Mouse (Mus musculus) 3134 (cell line): Measurements from ENCODE around the gene Henmt1.

Experiments used
- DNase-seq: peaks from one replicate; pipeline ENCODE4 v3.0.0-alpha.2; 2011; ENCODE audit warnings: low spot score; ENCODE audit not compliant: insufficient read length; ENCODE audit errors: extremely low read depth

Gene Henmt1

DNA sequence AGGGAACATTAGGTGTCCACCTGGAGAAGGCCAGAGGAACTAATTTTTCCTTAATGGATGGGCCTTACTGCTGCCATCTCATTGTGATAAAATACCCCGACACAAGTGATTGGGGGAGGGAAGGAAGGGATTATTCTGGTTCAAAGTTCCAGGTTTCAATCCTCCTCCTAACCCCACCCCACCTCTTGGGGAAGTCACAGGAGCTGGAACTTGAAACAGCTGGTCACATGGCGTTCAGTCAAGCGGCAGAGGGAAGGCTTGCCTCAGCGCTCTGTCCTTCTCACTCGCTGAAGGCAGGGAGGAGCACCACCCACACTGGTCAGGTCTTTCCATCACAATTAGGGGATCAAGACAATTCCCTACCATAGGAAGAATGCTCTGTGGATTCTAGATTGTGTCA lies 982 bp upstream of the Henmt1 start:
- DNase-seq: no peak

DNA sequence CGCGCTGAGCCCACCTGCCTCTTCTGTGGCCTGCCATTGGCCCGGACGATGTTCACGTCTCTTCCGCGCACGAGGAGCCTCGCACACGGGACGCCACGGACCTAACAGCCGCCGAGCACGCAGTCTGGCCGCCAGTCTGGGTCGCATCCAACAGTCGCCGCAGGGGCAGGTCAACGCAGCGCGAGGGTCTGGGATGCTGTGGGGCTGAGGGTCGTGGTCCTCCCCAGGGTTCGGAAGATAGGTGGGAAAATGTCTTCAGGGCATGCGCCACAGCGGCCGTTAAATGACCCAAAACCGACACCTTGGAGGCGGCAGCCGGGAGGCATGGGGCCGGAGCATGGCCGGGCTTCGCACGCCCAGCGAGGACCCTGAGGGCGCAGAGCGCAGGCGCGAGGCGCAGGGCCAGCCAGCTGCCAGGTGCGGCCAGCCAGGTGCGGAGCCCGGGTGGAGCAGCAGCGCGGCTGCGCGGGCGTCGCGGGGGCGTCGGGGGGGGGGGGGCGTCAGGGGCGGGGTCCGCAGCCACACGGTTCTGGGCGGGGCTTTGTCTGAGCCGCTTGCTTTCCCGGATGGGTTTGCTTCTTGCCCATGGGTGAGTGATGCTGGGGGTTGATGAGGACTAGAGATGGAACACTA lies 444 bp downstream of the Henmt1 start, which contains the start of gene Gm9857:
Gene Gm9857, minus strand, starts transcription at position 445 of the 633 bp plus-strand sequence.
- no peak for DNase-seq

DNA sequence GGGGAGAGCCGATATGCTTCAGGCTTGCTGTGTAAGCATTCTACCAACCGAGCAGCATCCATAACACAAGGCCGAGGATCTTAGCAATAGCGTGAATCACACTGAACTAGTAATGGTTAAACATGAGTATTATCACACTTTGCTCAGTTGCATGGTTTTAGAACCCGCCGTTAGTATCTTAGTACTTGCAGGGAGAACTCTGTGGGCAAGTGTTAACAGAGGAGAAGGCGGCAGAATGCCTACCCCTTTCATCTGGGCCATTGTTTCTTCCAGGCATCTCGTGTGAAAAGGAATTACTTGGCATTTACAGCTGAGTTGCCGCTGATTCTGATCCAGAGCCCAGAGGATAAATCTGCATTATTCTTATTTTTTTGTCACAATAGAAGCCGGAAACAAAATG lies 1.3 kb downstream of the Henmt1 start:
- DNase-seq: no peak

DNA sequence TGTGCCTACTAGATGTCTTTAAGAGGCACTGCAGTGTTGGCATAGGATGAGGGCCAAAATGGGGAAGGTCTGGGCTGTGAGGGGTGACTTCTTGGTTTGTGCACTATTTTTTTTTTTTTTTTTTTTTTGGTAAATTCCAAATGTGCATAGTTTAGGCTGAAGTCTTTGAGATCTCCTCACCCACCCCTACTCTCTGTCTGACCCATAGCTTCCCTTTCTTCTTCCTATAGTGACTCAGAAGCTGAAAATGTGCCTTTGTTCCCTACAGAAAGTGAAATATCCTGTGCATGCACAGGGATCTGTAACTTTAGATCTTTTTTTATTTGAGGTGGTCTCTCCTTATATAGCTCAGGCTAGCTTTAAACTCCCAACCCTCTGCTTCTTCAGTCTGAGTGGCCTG lies 18.3 kb downstream of the Henmt1 start:
- DNase-seq: no peak

DNA sequence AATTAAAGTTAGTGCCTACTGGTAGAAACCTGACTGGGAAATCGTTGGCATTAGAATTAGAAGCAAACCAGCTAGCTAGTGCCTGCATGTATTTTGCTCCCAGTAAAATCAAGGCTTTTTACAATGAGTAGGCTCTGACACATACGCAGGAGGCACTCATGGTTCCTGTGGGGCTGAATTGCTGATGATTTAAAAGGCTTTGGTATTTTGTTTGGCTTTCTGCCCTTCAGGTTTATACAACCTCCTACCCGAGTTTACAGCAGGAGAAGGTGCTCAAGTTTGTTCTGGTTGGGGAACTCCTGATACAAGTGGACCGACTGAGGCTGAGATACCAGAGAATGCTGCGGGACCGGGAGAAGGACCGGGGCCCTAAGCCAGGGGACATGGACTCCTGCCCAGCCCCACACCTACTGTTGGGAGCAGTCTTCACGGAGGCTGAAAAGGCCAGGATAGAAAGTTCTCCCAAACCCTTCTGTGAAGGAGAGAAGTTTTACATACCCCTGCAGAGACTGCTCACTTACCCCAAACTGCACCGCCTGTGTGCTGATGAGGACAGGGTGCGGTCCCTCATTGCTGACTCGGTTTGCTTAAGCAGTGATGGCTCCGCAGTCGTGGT lies 20.1 kb downstream of the Henmt1 start:
- DNase-seq: peak; percentile 30

DNA sequence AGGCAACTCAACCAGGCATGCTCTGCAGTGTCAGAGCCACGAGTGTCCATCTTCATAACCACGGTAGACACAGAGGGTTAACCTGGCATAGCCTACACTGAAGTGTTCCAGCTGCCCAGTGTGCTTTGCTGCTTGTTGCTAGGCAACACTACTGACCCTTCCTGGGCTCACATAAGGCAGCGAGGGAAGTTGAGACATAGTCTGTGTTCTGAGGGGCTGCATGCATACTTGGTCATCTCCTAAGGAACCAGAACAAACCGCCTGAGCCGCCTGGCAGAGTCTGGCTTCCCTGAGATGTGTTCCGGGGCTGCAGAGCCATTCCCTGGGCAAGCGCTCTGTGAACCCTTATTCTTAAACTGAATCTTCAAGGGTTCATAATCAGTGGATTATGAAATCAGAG lies 21.6 kb downstream of the Henmt1 start:
- no peak for DNase-seq

DNA sequence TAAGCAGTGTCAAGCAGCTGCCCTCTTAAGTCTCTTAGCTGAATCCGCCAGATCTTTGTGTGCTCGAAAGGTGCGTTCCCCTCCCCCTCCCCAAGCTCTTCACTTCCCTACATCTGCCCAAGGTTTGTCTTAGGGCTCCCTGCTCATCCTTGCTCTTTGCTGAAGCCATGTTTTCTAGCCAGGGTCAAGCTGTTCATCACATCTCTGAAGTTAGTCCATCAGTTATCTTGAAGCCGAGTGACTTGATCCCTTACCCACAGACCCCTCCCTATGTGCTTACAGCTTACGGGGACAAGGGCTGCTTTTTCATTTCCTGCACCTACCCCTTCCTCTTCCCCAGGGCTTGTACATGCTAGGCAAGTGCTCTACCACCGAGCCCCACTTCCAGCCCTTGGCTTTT lies 22.0 kb downstream of the Henmt1 start:
- no peak for DNase-seq

DNA sequence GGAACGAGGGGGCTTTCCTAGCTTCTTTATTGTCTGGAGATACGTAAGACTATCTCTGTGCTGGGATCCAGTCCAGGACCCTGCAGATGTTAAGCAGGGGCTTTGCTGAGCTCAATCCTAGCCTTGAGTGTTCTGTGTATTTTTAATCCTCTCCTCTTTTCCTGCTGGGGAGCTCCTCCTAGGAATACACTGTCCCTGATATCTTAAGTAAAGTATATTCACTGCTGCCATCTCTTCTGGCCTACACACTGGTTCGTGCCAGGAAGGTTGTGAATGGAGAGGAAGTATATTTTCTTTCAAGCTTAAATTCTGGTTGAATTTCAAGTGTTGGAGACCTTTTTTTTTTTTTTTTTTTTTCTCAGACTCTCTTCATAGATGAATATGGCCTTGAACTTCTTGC lies 23.6 kb downstream of the Henmt1 start:
- DNase-seq: no peak

DNA sequence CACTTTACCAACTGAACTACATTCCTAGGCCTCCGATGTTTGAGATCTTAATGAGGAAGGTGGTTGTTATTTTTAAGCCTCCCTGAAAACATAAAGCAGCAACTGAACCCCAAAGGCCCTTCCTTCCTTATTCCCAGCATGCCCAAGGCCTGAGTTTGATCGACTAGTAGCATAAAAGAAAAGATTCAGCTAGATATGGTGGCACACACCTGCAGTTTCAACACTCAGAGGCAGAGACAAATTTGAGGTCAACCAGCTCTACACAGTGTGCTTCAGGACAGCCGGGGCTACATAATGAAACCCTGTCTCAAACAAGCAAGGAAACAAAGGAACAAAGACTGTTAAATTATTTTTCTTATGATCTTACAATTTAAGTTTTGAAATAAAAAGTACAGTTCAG lies 24.1 kb downstream of the Henmt1 start:
- no peak for DNase-seq

DNA sequence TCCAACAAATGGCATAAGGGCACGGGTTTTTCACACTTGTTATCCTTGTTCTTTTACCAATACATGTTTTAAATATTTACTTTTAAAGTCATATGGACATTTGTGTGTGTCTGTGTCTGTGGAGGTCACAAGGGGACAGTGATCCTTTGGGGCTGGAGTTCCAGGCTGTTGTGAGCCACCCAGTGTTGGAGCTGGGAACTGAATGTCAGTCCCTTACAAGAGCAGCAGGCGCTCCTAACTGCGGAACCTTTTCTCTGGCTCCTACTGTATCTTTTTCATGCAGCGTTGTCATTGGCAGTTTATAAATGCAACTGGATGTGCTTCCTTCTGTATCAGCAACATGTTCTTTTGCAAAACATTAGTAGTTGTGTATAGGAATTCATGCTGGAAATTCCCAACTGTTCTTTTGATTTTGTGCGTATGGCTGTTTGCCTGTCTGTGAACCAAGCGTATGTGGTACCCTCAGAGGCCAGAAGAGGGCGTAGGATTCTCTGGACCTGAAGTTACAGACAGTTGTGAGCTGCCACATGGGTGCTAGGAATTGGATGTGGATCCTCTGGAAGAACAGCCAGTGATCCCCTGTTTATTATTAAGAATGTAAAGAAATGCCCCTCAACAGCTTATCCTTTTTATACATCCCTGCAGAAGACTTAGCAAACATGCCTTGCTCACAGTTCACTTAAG lies 24.8 kb downstream of the Henmt1 start:
- DNase-seq: no peak

DNA sequence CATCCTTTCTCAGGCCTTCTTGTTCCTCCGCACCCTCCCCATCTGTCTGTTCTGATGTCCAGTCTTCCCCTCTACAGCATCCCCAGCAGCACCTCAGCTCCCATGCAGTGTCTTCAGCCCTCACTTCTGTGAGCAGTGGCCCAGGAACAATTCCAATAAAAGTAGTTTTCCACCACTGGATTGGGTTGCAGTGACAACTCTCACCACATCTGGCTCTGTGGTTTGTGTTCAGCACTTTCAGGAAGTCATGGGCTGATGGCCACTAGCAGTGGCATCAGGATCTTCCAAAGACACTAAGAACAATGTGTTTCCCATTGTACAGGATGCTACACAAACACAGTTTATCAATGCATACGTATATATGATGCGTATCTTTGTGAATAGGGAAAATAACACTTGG lies 26.4 kb downstream of the Henmt1 start:
- no peak for DNase-seq

DNA sequence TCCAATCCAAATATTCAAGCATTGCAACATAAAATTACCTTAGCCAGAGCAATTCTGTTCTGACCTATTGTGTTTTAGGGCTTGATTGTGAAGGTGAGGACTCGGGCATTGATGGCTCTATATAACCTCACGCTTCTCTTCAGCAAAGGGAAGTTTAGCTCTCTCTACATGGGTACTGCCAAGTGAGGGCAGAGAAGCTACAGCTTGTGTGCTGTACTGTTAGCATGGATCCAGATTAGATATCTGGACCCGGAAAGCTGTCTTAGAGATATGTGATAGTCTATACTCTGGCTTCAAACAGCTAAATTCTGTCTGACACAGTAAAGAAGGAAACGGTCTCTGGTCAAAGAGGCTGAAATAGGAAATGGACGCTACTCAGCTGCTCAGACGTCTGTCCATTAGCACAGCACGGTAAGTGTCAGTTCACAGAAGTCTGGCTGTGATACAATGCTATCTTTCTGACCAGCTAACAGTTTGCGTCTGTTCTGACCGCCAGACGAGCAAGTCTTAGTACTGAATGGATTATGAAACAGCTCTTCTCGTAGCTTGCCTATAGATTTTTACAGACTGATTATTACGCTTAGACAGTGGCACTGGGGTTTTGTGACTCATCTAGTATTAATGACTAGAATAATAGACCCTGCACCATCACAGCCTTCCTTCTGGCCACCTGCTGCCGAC lies 34.4 kb downstream of the Henmt1 start:
- no peak for DNase-seq

DNA sequence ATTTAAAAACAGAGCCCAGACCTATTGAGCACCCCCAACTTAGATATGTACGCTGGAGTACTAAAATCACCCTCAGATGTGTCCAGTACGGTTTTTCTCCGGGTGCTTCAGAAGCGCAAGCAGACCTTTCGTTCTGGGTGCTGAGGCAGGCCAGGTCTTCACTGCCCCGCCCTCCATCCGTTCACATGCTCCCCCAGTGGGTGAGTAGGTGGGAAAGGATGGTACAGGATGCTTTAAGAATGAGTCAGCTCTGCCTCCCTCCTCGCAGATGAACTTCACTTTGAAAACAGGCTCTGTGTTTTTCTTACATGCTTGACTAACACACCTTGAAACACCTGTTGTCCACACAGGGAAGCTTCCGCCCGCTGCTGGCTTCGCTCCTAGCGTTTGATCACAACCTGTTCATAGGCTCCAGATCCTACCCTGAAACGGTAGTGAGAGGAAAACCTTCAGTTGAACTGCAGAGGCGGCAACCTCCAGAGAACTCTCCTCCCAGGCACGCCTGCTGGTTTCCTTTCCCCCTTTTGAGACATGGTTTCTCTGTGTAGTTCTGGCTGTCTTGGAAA lies 35.3 kb downstream of the Henmt1 start:
- no peak for DNase-seq

DNA sequence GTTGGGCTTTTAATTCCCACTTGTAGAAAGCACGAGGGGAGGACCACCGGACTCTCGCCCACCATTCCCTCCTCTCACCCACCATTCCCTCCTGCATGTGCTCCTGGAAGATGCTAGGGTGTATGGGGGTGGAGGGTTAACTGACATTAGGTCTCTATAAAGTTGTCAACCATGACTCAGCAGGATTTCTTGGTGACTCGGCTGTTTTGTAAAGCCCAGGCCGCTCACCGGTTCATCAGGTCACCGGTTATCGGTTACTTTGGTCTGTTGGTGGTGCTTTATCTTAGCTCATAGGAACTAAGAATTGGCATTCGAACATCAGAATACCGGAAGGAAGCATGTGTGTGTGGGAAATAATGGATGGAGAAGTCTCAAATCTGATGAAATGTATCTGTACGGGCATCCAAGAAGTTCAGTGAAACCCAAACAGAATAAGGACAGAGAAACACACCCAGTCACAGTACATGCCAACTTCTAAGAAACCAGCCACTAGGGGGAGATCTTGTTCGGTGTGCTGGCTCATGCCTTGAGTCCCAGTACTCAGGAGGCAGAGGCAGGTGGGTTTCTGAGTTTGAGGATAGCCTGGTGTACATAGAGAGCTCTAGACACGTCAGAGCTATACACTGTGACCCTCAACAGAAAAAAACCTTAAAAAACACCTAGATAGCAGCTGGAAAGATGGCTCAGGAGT lies 37.8 kb downstream of the Henmt1 start:
- no peak for DNase-seq

DNA sequence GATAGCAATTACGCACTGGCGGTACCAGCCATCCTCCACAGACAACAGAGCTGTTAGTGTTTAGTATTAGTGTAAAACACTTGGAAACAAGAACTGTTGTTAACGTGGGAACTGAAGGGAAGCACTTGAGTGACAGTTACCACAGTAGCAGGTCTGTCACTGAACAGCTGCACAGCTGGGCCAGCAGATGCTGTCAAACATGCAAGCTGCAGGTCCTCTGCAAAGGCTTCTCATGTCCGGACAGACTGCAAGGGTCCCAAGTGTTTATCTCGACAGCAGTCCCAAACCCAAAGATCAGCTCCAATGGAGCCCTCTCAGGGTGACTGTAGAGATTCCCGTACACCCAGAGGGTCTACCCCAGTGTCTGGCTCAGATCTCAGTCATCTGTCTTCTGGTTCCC lies 42.3 kb downstream of the Henmt1 start:
- no peak for DNase-seq

DNA sequence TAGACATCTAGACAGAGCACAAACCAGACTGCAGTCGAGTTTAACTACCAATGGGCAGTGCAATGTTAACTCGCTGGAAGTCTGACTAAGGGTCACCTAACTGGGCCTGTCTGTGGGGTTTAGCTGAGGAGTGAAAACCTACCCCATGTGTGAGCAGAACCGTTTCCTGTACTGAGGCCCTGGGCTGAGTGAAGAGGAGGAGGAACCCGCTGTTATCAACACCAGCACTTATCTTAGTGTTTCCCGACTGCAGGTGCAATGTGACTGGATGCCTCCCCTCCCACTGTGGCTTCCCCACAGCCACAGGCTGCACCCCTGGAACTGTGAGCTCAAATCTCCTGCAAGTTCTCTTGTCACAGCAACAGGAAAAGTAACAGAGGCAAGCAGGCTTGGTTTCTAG lies 44.3 kb downstream of the Henmt1 start:
- no peak for DNase-seq

DNA sequence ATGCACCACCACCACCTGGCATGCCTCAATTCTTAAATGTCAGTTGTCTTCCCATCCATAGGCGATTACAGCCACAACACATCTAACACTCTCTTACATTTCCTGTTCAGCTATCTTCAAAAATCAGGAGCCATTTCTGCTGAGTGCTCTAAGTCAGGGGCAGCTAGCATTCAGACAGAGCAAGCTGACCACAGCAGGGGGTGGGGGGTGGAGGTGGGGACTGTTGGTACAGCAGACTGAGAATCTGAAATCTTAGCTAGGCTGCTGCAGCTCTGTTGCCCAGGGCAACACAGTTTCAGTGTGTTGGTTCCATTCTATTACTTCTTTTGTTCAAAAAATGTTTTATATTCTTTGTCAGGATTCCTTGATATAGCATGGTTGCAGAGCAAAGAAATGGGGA lies 46.9 kb downstream of the Henmt1 start:
- DNase-seq: no peak

DNA sequence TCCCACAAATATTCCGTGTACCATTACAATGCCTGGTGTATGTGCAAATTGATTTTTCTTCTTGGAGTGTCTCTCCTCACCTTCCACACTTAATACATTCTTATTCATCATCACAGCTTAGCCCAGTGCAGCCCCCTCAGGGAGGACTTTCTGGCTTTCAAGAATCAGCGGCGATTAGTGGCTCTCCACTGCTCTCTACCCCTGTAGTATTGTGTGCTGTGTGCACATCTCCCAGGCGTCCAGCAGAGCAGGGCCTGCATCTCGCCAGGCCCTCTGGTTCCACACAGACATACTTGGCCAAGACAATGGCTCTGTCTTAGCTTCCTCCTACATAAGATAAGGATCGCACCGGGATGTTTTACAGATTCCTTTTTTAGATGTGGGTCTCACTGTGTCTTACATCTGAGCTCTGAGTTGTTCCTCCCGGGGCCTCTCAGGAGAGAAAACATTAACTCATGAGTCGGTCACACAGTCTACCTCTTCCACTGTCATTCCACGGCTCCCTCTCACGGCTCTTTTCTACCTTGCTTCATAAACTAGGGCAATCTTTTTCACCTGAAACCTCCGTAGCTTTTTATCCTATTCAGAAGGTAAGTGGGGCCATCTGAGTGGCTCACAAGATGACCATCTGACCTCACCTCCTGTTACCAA lies 47.5 kb downstream of the Henmt1 start:
- no peak for DNase-seq

DNA sequence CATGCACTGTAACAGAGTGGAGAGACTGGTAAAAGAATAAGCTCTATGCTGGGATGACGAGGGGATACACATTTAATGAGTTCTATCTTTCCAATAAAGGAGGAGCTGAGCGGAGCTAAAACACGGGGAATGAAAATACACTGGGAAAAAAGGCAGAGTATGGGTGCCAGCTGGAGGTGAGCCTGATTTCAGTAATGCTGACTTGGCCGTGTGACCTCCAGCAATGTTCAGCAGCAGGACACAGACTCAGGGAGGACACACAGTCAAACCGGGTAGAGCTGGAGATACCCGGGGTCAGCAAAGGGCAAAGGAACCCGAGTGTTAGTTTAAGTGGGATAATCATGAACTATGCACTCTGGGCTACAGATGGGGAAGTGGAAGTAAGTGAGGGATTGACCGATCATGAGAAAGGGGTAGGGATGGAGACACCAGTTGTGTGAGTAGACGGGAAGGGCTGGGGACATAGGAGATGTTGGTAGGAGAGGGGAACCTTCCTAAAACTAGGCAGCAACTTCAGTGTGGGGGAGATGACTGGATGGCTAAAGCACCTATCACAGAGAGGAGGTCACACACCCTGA lies 50.4 kb downstream of the Henmt1 start:
- DNase-seq: no peak

DNA sequence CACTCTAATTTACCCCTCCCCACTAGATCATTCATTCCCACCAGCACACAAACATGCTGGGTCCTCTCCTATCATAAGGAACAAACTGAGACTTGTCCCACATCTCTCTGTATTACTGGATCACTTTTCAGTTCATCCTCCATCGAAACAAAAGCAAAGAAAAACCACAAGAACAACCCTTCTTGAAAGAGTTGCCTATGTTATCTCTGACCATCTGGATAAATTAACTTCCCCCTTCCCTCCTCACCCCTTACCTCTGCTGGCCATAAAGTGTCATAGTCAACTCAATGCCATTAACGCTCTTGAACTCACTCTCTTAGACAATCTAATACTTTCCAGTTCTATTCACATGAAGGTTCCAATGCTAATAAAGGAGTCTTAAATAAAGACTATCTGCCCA lies 54.8 kb downstream of the Henmt1 start:
- DNase-seq: no peak
